Mouse (Mus musculus) G1E-ER4 (cell line): ENCODE data around the gene Srd5a1. TPM values are rescaled to one million over a fixed set of nuclear protein-coding genes. Genes with fewer than 3 reads are reported as not detected.

Experiments used
- GATA1 ChIP-seq: IDR thresholded peaks from one replicate; pipeline ENCODE4 v1.8.0; 2012; ENCODE audit warnings: low read length, inconsistent platforms
- polyA plus RNA-seq: library from polyadenylated mRNA; stranded (reverse); fragments of >175 nt; gene quantifications from 2 replicates; pipeline ENCODE4 v1.2.3, GENCODE M21; 2012

Gene Srd5a1
- polyA plus RNA-seq, 1 experiment = 4.3 TPM

DNA sequence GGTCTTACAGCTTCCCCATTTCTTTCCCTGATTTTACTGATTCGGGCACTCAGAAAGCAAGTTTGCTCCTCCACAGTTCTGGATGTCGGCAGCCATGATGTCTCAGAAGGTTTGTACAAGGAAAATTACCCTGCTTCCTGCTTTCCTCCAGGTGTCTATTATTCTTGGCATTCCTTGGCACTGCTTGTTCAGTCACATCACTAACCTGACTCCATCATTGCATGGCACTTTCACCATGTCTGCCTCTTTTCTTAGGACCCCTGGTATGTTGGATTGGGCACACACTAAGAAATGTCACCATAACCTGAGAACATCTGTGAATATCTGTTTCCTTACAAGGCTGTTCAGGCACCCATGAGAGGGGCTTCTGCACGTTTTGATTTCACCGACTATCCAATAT lies 75.2 kb downstream of the Srd5a1 start:
- TF ChIP-seq GATA1 = no peak

DNA sequence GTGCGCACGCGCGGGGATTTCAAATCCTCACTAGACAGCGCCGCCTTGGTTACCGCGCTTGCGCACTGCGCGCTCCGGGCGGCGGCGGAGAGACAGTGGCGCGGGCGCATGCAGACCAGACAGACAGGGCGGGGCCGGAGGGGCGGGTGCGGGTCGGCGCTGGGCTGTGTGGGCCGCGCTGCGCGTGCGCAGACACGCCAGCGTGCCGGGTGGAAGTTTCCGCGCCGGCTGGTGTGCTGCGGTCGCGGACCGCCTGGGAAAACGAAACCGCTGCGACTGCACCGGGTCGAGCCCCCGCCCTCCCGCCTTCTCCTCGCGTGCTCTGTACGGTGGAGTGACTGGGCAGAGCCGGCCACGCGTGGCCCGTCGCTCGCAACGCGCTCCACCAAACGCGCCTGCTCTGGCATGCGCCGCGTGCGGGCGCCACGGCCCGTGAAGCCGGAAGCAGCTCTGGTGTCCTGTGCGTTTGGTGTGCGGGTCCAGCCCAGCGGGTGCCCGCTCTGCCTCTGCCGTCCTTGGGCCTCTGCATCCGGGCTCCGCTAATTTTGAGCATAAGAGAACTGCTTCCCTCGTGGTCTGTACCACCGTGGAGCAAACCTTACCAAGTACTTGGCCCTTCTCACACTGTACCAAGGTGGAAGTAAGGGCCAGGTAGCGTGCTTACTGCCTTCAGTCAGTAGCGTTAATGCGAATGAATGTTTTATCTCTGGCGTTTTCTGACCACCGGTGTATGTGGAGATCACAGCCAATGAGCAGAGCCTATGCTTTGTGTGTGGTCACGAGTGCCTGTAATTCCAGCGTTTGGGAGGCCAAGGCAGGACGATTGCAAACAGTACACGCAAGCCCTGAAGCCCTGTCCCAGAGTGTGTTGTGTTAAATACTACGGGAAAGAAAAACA lies 76.3 kb downstream of the Srd5a1 start:
- TF ChIP-seq GATA1 = no peak

DNA sequence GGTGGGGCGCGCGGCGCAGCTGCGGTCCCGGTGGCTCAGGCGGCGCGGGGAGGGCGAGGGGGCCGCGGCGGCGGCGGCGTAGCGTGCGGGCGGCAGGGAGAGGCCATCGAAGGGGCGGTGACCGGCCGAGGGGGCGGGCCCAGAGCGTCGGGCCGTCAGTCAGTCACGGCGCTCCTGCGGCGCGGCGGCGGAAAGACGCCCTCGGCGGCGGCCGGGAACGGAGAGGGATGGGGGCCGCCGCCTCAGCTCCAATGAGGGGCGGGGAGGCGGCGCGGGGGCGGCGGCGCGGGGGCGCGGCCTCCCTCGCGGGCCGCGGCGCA lies 76.9 kb downstream of the Srd5a1 start, which contains the start of gene Tent4a:
Gene Tent4a, minus strand, starts transcription at position 284 of the 320 bp plus-strand sequence.
- TF ChIP-seq GATA1 = no peak

DNA sequence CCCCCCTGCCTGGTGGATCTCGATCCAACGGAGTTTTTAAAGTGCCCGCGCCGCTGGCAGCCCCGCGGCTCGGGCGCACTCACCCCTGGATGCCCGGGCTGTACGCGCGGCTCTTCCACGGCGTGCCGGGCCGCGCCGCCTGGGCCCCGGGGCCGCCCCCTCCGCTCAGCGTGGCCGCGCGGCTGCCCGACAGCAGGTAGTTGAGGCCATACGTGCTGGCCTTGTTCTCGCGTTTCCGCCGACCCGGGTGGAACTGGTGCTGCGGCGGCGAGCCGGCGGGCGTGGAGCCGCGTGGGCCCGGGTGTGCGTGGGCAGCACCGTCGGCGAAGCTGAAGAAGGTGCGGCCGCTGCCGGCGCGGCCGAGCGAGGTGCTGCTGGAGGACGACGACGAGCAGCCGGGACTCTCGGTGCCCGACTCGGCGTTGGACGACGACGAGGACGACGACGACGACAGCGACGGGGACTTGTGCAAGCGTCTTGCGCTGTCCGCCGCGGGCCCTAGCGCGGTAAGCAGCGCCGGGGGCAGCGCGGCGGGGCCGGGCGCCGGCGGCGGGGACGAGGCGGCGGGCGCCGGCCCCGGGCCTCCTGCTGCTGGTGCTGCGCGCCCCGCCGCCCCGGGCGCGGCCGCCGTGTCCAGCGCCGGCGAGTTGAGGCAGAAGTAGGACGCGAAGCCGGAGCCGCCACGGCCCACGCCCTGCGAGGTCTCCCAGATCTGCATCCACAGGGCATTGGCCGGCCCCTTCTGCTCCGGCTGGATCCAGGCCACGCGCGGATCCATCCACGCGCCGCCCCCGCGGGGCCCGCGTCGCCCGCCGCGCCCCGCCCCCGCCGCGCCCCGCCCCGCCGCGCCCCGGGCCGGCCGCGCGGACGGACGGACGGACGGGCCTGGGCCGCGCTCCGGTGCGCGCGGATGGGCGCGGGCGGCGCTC lies 77.6 kb downstream of the Srd5a1 start, which contains the start of gene Nsun2:
Gene Nsun2, plus strand, starts transcription at position 342 of the 929 bp plus-strand sequence.
- no peak for TF ChIP-seq GATA1

DNA sequence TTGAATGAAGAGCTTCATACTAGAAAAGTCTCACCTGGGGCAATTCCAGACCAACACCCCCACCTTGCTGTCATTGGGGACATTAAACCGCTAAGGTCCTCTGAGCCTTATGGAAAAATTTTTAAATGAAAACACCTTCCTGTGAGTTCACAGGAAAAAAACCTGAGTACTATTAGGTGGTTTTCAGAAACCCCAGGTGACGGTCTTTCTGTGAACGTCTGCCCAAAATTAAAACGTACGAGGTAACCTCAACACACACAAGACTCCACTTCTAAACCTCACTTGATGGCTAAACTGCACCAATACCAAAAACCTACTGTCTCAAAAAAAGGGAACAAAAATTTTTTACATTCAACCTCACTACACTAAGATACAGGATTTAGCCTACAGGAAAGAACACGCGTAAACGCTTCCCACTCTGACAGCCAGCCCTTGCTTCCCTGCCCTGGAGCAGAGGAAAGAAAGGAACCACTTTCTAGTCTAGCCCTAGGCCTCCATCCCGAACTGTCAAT lies 78.3 kb downstream of the Srd5a1 start:
- TF ChIP-seq GATA1 = no peak

DNA sequence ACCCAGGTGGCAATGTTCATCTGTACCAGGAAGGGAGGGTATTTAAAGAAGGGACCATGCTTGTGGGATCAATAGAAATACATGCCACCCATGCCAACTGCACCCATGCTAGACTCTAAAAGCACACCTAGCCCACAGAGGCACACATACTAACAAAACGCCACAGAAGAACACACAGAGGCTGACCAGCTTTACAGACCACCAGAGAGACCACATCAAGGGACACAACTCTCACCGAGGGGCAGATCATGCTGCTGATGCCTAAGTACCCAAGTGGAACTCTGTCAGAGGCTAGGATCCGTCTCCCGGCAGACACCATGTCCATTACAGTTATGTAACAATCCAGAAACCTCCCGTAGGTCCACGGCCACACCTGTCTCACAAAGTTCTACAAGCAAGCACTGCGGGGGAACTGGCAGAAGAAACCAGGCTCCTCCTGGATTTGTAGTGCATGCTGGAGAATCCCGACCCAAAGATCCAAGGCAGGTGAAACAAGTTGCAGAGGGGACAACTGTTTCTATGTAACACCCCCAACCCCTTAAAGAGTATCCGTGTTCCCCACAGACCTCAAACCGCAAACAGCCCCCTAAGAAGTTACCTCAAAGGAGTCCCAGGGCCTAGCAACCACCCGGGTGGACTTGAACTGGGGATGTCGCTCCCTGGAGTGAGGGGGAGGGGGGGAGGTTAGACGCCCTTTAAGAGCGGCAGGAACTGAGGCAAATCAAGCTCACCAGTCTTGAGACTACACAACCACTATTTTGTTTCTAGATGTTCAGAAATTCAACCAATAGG lies 78.9 kb downstream of the Srd5a1 start:
- no peak for TF ChIP-seq GATA1

DNA sequence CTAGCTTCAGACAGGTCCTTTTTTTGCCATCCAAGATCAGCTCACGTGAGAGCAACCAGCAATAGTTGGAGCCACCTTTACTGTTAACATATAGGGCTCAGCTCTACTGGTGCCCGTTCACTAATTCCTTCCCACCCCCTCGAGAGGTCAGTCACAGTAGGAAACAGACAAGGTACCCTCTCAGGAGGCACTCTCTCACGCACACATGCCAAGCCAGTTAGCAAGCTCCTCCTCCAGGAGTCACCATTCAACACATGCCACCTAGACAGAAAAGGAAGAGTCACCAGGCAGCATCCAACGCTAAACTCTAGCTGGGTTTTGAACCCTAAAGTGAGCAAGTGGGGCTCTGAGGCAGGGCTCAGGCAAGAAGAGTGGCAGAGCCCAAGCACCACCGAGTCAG lies 79.8 kb downstream of the Srd5a1 start:
- no peak for TF ChIP-seq GATA1

DNA sequence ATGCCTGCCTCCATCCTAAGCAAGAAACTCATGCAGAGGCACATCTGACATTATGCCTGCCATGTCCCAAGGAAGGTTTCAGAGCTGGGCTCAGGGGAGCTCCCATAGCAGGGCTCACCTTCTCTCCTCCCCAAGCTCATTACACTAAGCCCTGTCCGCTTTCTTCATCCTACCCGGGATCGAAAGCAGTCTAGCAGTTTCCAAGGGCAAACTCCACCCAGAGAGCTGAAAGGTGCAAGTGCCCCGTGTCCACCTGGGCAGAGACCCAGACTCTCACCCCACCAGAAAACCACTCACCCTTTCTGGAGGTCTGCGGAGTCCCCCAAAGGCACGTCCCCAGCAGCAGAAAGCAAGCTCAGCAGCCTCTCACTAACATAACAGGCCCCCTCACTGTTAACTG lies 80.3 kb downstream of the Srd5a1 start:
- TF ChIP-seq GATA1 = no peak

DNA sequence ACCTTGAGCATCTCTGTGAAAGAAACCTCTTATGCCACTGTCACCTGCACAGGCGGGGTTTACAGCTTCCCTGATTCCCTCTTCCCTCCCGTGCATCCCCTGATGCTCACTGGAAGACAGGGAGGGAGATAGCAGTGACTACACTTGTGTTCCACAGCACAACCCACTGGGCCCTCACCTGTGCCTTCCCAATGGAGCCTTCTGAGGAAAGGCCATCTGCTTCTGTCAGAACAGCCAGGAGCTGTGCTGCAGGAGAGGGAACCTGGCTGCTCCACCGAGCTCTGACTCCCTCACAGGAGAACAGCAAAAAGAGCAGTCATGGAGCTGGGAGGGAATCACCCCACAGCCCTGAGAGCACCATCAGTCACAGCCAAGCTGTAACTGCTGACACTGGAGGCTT lies 81.1 kb downstream of the Srd5a1 start:
- no peak for TF ChIP-seq GATA1

DNA sequence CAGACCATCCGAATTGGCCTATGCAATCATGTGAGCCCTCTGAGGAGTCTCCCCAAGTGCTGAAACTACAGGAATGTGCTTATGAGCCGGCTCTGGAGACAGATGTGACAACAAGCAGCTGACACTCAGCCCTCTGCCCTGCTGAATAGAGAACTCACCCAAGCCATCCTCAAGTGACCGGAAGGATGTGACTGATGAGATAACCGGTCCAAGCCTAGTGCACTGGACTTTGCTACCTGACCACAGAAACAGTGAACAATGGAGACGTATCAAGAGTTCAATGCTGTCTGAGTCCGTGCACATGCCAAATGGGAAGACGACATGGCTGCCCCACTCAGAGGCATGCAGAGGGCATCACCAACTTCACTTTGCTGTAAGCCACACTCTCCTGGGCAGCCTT lies 82.7 kb downstream of the Srd5a1 start:
- TF ChIP-seq GATA1 = no peak

DNA sequence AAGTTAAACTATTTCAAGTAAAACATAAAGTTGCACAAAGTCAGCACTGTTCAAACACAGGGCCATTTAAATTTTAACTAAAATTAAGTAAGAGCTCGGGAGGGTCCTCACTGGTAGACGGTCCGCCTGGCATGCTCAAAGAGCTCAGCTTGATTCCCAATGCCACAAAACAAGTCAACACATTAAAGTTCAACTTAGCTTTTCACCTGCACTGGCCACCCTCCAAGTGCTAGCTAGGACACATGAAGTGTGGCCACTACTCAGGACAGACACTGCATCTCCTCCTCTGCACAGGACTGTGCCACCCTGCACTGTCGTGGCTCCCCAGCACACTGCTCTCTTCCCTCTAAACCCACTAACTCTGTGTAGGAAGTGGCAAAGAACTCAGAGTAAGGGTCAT lies 85.4 kb downstream of the Srd5a1 start:
- TF ChIP-seq GATA1 = no peak

DNA sequence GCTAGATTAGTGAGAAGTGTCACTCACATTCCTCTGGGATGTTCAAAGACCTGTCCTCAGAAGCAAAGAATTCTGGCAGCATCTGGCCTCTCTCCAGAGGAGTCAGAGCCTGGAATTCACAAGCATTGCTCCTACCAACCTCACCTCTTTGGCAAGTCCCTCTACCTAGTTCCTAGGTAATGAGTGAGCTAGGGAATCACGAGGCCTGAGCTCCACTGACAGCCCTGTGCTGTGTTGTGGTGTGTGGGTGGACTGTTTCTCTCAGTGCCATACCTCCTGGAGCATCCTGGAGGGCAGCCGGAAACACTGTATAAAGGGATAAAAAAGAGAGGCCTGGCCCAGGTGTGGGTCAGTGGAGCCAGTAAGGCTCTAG lies 87.1 kb downstream of the Srd5a1 start:
- no peak for TF ChIP-seq GATA1

Other genes with a start within 250 kb of the Srd5a1 start
- gene Nsun2, start 77.7 kb downstream of the Srd5a1 start, polyA plus RNA-seq = 126 and 159 TPM in 2 replicates
- gene Tent4a, start 76.8 kb downstream of the Srd5a1 start, polyA plus RNA-seq = 9.7 and 10.9 TPM in 2 replicates
- gene Ube2ql1, start 128.4 kb upstream of the Srd5a1 start, polyA plus RNA-seq = not detected in 2 replicates
- gene Med10, start 191.0 kb upstream of the Srd5a1 start, polyA plus RNA-seq = 16.7 and 29.1 TPM in 2 replicates